Mouse (Mus musculus) adrenal gland, adult 10 weeks (tissue): ENCODE results near the gene Wnt11. TPM values are rescaled to one million over a fixed set of nuclear protein-coding genes. Genes with fewer than 3 reads are reported as not detected.

ENCODE experiments used
- polyA plus RNA-seq: library from polyadenylated mRNA; stranded (reverse); fragments of 350-450 nt; fragmentation: Illumina TruSeq; extraction: RNeasy Lipid Tissue Mini Kit (QIAGEN cat#74804); gene quantifications from one replicate; pipeline ENCODE4 v1.2.3, GENCODE M21; 2014; ENCODE audit warnings: low read depth, low replicate concordance

The Wnt11 gene
- polyA plus RNA-seq: not detected

DNA sequence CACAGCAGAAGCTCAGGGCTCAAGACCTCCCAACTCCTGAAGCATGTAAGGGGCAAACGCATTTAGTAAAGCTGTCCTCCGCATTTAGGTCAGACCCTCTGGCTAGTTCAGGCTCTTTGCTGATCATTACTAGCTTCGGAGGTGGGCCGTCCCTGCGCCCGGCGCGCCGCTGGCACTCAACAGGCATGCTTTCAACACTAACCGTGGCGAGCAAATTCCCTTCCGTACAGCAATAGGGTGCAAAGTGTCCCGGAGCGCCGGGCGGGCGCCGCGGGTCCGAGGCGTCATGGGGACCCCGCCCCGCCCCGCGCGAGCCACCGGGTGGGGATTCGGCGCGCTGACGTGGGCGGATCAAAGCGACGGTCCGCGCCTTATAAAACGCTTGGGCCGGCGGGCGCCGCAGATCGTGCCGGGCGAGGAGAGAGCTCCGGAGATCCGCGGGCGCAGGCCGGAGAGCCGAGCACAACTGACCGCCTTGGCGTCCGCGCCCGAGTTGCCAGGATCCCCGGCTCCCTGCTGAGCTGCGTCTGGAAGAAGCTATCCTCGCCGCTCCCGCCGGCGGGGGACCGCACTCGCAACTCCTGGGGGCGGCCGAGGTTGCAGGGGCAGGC is at the start of gene Wnt11:
Gene Wnt11 (plus strand): TSS at position 402 of the 611 bp plus-strand sequence.

Other genes with a start within 250 kb of the Wnt11 start
- 63.8 TPM for gene Emsy, start 178.3 kb upstream of the Wnt11 start, polyA plus RNA-seq
- gene Thap12, start 132.0 kb upstream of the Wnt11 start, polyA plus RNA-seq: 265 TPM